Mouse (Mus musculus) heart, postnatal 0 days (tissue): ENCODE measurements around the gene Gm28635. TPM values are rescaled to one million over a fixed set of nuclear protein-coding genes. Genes with fewer than 3 reads are reported as not detected.

Experiments
- ATAC-seq: fragments of 200-750 bp; cut with Nextera tagmentation; 2 replicates; pipeline ENCODE4 v1.8.0; 2017; ENCODE audit warnings: low read depth, moderate number of reproducible peaks, moderate library complexity; ENCODE audit not compliant: insufficient read depth
- DNase-seq: peaks from one replicate; pipeline ENCODE4 v3.0.0-alpha.2; 2016; ENCODE audit warnings: low spot score
- H3K27ac ChIP-seq: fragments of 300-500 bp; sonication (generic); 2 replicates; pipeline ENCODE4 v1.5.1; 2014; ENCODE audit warnings: low read depth, mild to moderate bottlenecking
- H3K27me3 ChIP-seq: fragments of 300-500 bp; sonication (generic); 2 replicates; pipeline ENCODE4 v1.6.1; 2014; ENCODE audit warnings: low read length, mixed read lengths; ENCODE audit not compliant: control insufficient read depth, insufficient read depth
- H3K36me3 ChIP-seq: fragments of 300-500 bp; sonication (generic); replicated peaks from 2 replicates; pipeline ENCODE4 v1.6.1; 2014; ENCODE audit warnings: low read length, mixed read lengths; ENCODE audit not compliant: control insufficient read depth, insufficient read depth
- H3K4me1 ChIP-seq: fragments of 300-500 bp; sonication (generic); 2 replicates; pipeline ENCODE4 v1.6.1; 2014; ENCODE audit warnings: antibody characterized with exemption; ENCODE audit not compliant: control insufficient read depth, insufficient read depth
- H3K4me2 ChIP-seq: fragments of 300-500 bp; sonication (generic); 2 replicates; pipeline ENCODE4 v1.6.1; 2014; ENCODE audit warnings: low read depth, mild to moderate bottlenecking, low read length, moderate library complexity
- H3K4me3 ChIP-seq: fragments of 300-500 bp; sonication (generic); 2 replicates; pipeline ENCODE4 v1.5.1; 2014; ENCODE audit warnings: low read depth, low read length
- H3K9ac ChIP-seq: fragments of 300-500 bp; sonication (generic); replicated peaks from 2 replicates; pipeline ENCODE4 v1.6.1; 2014; ENCODE audit warnings: low read depth, low read length, mixed read lengths
- H3K9me3 ChIP-seq: fragments of 300-500 bp; sonication (generic); replicated peaks from 2 replicates; pipeline ENCODE4 v1.6.1; 2016; ENCODE audit warnings: low read length; ENCODE audit not compliant: control insufficient read depth
- CTCF ChIP-seq: IDR thresholded peaks from 2 replicates; pipeline ENCODE4 v1.5.1; 2016; ENCODE audit warnings: antibody characterized with exemption, control low read depth, low read depth
- EP300 ChIP-seq: IDR thresholded peaks from 2 replicates; pipeline ENCODE4 v1.6.1; 2016; ENCODE audit warnings: antibody characterized with exemption, low read depth
- WGBS: fragments of 180-500 bp; shearing (Covaris S2); extraction: QIAGEN DNeasy Blood & Tissue Kit; methylation state at CpG from one replicate; pipeline ENCODE4 v1.1.7; 2014; 5-methylcytosine and 5-hydroxymethylcytosine counted together
- polyA plus RNA-seq: library from polyadenylated mRNA; unstranded; fragments of >200 nt; fragmentation: Nextera tagmentation; extraction: Ambion mirVana; gene quantifications from 2 replicates; pipeline ENCODE4 v1.2.1, GENCODE M21; 2015
- total RNA-seq: library from RNA; depleted of rRNA; stranded (reverse); fragments of >200 nt; gene quantifications from 2 replicates; pipeline ENCODE4 v1.2.3, GENCODE M21; 2014; ENCODE audit warnings: low replicate concordance

The Gm28635 gene
- total and polyA plus RNA-seq, 2 experiments from 2014 or later, result not detected

DNA sequence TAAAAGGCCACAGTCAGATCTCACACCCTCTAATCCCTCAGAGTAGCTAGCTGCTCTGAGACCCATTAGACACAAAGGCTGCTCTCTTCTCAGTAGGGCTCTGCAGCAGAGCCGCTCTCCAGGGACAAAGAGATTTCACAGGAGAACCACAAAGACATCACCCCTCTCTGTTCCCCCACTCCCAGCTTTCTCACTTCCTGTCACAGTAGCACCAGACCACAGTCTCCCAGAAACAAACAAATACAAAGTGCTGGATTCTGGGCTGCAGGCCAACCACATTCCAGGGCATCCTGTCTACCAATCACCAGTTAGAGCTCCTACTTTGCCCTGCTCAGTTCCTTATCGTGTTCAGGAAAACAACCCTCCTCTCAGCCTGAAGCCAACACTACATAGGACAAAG, 42.2 kb downstream of the Gm28635 start:
- no peak for TF ChIP-seq CTCF
- peak; percentile 85 for TF ChIP-seq EP300
- 0% methylated on average over 2 of the region's 2 CpGs for WGBS
- peak overlapping the region; percentile 16; the same call in 1 of the 2 replicates for H3K4me3 ChIP-seq
- no peaks in the 10 kb centered on the region for H3K9me3 ChIP-seq
- ATAC-seq, result peak; percentile 96
- peak overlapping the region; percentile 50; the same call in 1 of the 2 replicates for H3K9ac ChIP-seq
- H3K4me2 ChIP-seq, result peak overlapping the region; percentile 58
- 0 out of 2 replicates have a peak, but pooled peaks cover 4% of the 10 kb centered on the region for H3K36me3 ChIP-seq
- peaks cover 87% of the 10 kb centered on the region for H3K4me1 ChIP-seq
- no peaks in the 10 kb centered on the region for H3K27me3 ChIP-seq
- H3K27ac ChIP-seq, result peak overlapping the region; percentile 97
- DNase-seq, result peak; percentile 98

DNA sequence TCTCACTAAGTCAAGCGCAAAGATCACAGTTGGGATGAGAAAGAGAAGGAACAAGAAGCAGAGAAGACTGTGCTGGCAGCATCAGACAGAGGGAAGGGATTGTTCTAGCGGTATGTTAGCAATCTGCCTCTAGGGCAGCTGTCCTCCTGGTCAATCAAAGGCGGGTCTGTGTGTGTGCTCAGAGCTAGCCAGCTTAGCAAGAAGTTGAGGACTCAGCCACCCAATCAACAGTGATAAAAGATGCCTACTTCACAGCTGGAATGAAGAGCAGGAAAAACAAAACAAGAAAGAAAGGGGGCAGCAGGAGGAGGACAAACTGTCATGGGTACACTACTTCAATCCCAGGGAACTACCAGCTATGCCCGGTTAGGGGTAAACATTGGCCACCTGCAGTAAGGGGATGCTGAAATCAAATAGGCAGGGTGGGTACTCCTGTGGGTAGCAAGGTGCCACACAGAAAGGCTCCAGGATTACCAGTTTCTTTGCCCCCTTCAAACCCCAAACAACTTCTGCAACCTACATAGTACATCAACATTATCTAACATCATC, 42.8 kb downstream of the Gm28635 start:
- peak overlapping the region; percentile 43; the same call in 1 of the 2 replicates for H3K9ac ChIP-seq
- ATAC-seq, result no peak
- no peaks in the 10 kb centered on the region for H3K9me3 ChIP-seq
- DNase-seq, result peak; percentile 27
- 0 out of 2 replicates have a peak, but pooled peaks cover 2% of the 10 kb centered on the region for H3K36me3 ChIP-seq
- H3K27ac ChIP-seq, result peak overlapping the region; percentile 97
- peak overlapping the region; percentile 58 for H3K4me2 ChIP-seq
- WGBS, result 11% methylated on average over 4 of the region's 4 CpGs
- no peak for TF ChIP-seq EP300
- TF ChIP-seq CTCF, result no peak
- H3K4me3 ChIP-seq, result peak overlapping the region; percentile 16
- no peaks in the 10 kb centered on the region for H3K27me3 ChIP-seq
- peaks cover 81% of the 10 kb centered on the region for H3K4me1 ChIP-seq

DNA sequence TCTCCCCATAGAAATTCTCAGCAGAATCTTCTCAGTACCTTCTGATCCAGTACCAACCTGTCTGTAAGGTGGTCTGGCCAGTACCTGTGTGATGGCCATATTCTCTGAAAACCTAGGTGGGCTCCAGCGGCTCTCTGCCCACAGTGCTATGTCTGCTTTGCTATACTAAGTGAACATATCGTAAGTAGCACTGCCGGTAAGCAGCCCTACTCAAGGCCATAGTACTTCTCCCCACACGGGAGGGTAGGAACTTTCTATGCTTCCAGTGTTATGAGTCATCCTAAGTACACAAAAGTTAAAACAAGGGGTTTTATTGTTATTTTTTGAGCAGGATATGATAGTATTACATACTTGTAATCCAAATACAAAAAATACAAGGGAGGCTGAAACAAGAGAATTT, 43.8 kb downstream of the Gm28635 start:
- Histone ChIP-seq H3K4me1 (peaks cover 73% of the 10 kb centered on the region), H3K27me3 (no peaks in the 10 kb centered on the region), H3K27ac (peak overlapping the region; percentile 97), H3K4me3 (peak overlapping the region; percentile 16), H3K4me2 (peak overlapping the region; percentile 58), H3K9ac (peak overlapping the region; percentile 43), H3K36me3 (0 out of 2 replicates have a peak, but pooled peaks cover 2% of the 10 kb centered on the region), H3K9me3 (no peaks in the 10 kb centered on the region)
- TF ChIP-seq EP300 (no peak), CTCF (no peak)
- 13% methylated on average over 4 of the region's 4 CpGs for WGBS
- ATAC-seq (no peak), DNase-seq (peak; percentile 32)

DNA sequence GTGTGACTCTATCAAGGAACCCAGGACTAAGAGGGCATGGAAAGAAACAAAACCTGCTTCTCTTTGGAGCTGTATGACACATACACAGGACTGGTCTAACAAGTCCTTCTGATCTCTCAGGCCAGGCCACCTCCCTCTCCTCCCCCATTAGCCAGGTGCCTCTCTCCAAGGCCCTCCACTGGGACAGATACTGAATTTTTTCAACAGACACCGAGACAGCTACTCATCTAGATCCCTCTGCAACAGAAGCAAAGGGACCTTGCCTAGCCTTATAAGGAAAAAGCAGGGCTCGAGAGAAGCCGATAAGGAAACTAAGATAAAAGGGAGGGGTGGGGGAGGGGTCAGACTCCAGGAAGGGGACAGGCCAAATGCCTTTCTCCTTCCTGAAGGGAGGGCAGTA, 44.8 kb downstream of the Gm28635 start:
- H3K4me3 ChIP-seq, result peak overlapping the region; percentile 1; the same call in 1 of the 2 replicates
- 1% methylated on average over 3 of the region's 3 CpGs for WGBS
- no peaks in the 10 kb centered on the region for H3K27me3 ChIP-seq
- peak overlapping the region; percentile 58 for H3K4me2 ChIP-seq
- 0 out of 2 replicates have a peak, but pooled peaks cover 4% of the 10 kb centered on the region for H3K36me3 ChIP-seq
- H3K9me3 ChIP-seq, result no peaks in the 10 kb centered on the region
- peaks cover 69% of the 10 kb centered on the region for H3K4me1 ChIP-seq
- no peak for ATAC-seq
- TF ChIP-seq EP300 (peak; percentile 49; the same call in 1 of the 2 replicates), CTCF (no peak)
- H3K27ac ChIP-seq, result peak overlapping the region; percentile 97
- H3K9ac ChIP-seq, result no peak overlapping the region; the same call in 1 of the 2 replicates
- DNase-seq, result peak; percentile 45

- H3K27me3 ChIP-seq, result no peaks in the 10 kb centered on the region
- no peak overlapping the region for H3K4me2 ChIP-seq
- 89% methylated on average over 1 of the region's 1 CpGs for WGBS
- peaks cover 65% of the 10 kb centered on the region for H3K4me1 ChIP-seq
- DNase-seq (no peak), ATAC-seq (no peak)
- no peak overlapping the region for H3K4me3 ChIP-seq
- peak overlapping the region; percentile 97 for H3K27ac ChIP-seq
- 0 out of 2 replicates have a peak, but pooled peaks cover 4% of the 10 kb centered on the region for H3K36me3 ChIP-seq
- no peaks in the 10 kb centered on the region for H3K9me3 ChIP-seq
- no peak for TF ChIP-seq CTCF
- no peak overlapping the region for H3K9ac ChIP-seq
Measured at GRCm38 (mm10) chr2:84632001-84632400, 45.8 kb downstream of the Gm28635 start.
